Comparison of ENCODE assay signal across 20 mouse cellular contexts in the genomic region with DNA sequence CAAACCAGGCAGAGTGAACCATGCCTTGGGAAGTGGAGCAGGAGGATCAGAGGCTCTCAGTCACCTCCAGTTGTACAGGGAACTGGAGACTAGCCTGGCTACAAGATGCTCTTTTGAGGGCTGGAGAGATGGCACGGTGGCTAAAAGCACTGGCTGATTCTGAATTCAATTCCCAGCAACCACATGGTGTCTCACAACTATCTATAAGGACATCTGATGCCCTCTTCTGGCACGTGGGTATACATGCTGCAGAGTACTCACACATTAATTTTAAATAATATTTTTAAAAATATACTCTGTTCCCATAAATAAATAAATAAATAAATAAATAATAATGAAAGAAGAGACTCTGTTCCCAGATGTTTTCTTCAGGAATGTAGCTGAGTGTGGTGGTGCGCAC. TPM values are rescaled to one million over a fixed set of nuclear protein-coding genes. Genes with fewer than 3 reads are reported as not detected.
DNase-seq lines count a peak whose midpoint lies in the region; ATAC-seq and TF ChIP-seq lines count a peak whose summit lies in the region.
"Had no signal": no experiment of that assay in that cellular context is flagged by ENCODE, and none has a peak within 500 bp of the region (broad histone marks: within the 10 kb centered on the region; RNA-seq: fewer than 3 reads in every experiment).

No protein-coding gene starts in this region.

- peak; percentile 19; the same call in 1 of the 2 replicates for TF ChIP-seq CTCF in heart, adult 2 months (IDR thresholded peaks at IDR 0.05)
- TF ChIP-seq CTCF in lung, embryonic 14.5 days (IDR thresholded peaks at IDR 0.05; ENCODE audit: low read depth), result peak; percentile 34; the same call in 1 of the 2 replicates
- no peak for TF ChIP-seq CTCF in lung, adult 2 months (IDR thresholded peaks at IDR 0.05; ENCODE audit: insufficient read depth, low read length)
- TF ChIP-seq CTCF in CH12.LX (conservative IDR thresholded peaks at IDR 0.05 in 1 of 2, IDR thresholded peaks at IDR 0.05 in 1 of 2; ENCODE audit: low read depth in 2 of 2, low read length in 2 of 2), result peak in 1 of 2 experiments; percentile 66; a peak in 2 of 4 replicates

- no peak overlapping the region for H3K27ac ChIP-seq in heart, adult 2 months
- no peak overlapping the region for H3K27ac ChIP-seq in heart, embryonic 12.5 days (ENCODE audit: poor library complexity, severe bottlenecking)
- no peak overlapping the region for H3K27ac ChIP-seq in lung, embryonic 14.5 days (ENCODE audit: low read depth)
- H3K27ac ChIP-seq in CH12.LX (ENCODE audit: insufficient read depth, low read depth), result no peak overlapping the region
- H3K27ac ChIP-seq: forebrain, embryonic 12.5 days; heart, embryonic 15.5 days; hindbrain, embryonic 10.5 days; liver, embryonic 15.5 days; macrophage; midbrain, embryonic 12.5 days had no signal

- peak; percentile 48 for TF ChIP-seq RAD21 in CH12.LX (IDR thresholded peaks at IDR 0.05; ENCODE audit: low read depth, low read length)

- dilution Hi-C loops in CH12.LX (cut with MboI; ENCODE audit: extremely low pct_ligation_motif_present, extremely low pct_unique_long_range_greater_than_20kb, low sequenced_read_pairs), result no loop called here

- DNase-seq in heart, adult 2 months, result no peak
- peak; percentile 35 for DNase-seq in lung, embryonic 14.5 days
- no peak for DNase-seq in lung, adult 2 months
- DNase-seq in CH12.LX (ENCODE audit: extremely low read depth), result no peak
- peak; percentile 35 for DNase-seq in embryo, embryonic 10.5 days (ENCODE audit: low spot score)
- no peak for DNase-seq in thymus, postnatal 14 days
- DNase-seq: cerebellum, adult 9-11 months; kidney, postnatal 10 days; thymus, adult 18-20 months had no signal

- H3K9ac ChIP-seq in heart, adult 2 months (ENCODE audit: low read depth, low read length), result no peak overlapping the region
- H3K9ac ChIP-seq in heart, embryonic 12.5 days, result no peak overlapping the region
- H3K9ac ChIP-seq in lung, embryonic 14.5 days, result no peak overlapping the region
- H3K9ac ChIP-seq in CH12.LX (ENCODE audit: insufficient read depth, low read depth), result no peak overlapping the region
- H3K9ac ChIP-seq: forebrain, embryonic 12.5 days; heart, embryonic 15.5 days; liver, embryonic 15.5 days; midbrain, embryonic 12.5 days had no signal

- H3K27me3 ChIP-seq in heart, adult 2 months (ENCODE audit: control insufficient read depth, insufficient read depth, low read length), result no peaks in the 10 kb centered on the region
- peaks cover 11% of the 10 kb centered on the region; the same call in 1 of the 2 replicates for H3K27me3 ChIP-seq in heart, embryonic 12.5 days (replicated peaks)
- 0 out of 2 replicates have a peak, but pooled peaks cover 3% of the 10 kb centered on the region for H3K27me3 ChIP-seq in lung, embryonic 14.5 days (ENCODE audit: insufficient read depth, low read length)
- H3K27me3 ChIP-seq in CH12.LX (replicated peaks), result no peaks in the 10 kb centered on the region
- H3K27me3 ChIP-seq: forebrain, embryonic 12.5 days; liver, embryonic 15.5 days had no signal

- TF ChIP-seq EP300 in heart, adult 2 months (IDR thresholded peaks at IDR 0.05; ENCODE audit: insufficient read depth, low read depth, low read length), result no peak
- no peak for TF ChIP-seq EP300 in CH12.LX (IDR thresholded peaks at IDR 0.05; ENCODE audit: low read length)

- no peaks in the 10 kb centered on the region for H3K4me1 ChIP-seq in heart, adult 2 months (ENCODE audit: control insufficient read depth, insufficient read depth, low read length)
- no peaks in the 10 kb centered on the region for H3K4me1 ChIP-seq in heart, embryonic 12.5 days (replicated peaks)
- H3K4me1 ChIP-seq in lung, embryonic 14.5 days (ENCODE audit: insufficient read depth), result no peaks in the 10 kb centered on the region
- H3K4me1 ChIP-seq in lung, adult 2 months (ENCODE audit: control insufficient read depth, insufficient read depth, low read length), result no peaks in the 10 kb centered on the region
- peaks cover 0 to 13% of the 10 kb centered on the region in 2 experiments; a peak in 2 of 4 replicates for H3K4me1 ChIP-seq in CH12.LX (ENCODE audit: control insufficient read depth in 1 of 2, insufficient read depth in 2 of 2)
- H3K4me1 ChIP-seq: forebrain, embryonic 12.5 days; heart, embryonic 15.5 days; hindbrain, embryonic 10.5 days; liver, embryonic 15.5 days; midbrain, embryonic 12.5 days had no signal

- intact Hi-C loops in heart, adult 2 months (cut with DNase I), result no loop called here

- no peak for ATAC-seq in heart, embryonic 12.5 days (ENCODE audit: insufficient number of reproducible peaks, low FRiP score)
- ATAC-seq in lung, embryonic 14.5 days (ENCODE audit: insufficient read depth), result no peak
- no peak for ATAC-seq in CD4-positive, CD25-positive, alpha-beta regulatory T cell, adult 4 months

- in situ Hi-C loops in CH12.LX (cut with MboI; ENCODE audit: low pct_ligation_motif_present, low pct_unique_long_range_greater_than_20kb, low sequenced_read_pairs), result no loop called here

- no peak overlapping the region for H3K4me2 ChIP-seq in heart, embryonic 12.5 days
- no peak overlapping the region for H3K4me2 ChIP-seq in lung, embryonic 14.5 days
- no peak overlapping the region for H3K4me2 ChIP-seq in CH12.LX (ENCODE audit: insufficient read depth, low read depth, poor library complexity, severe bottlenecking)
- H3K4me2 ChIP-seq: forebrain, embryonic 12.5 days; heart, embryonic 15.5 days; liver, embryonic 15.5 days; midbrain, embryonic 12.5 days had no signal

- 61% methylated on average over 3 of the region's 3 CpGs for WGBS in heart, adult 2 months
- 50% methylated on average over 3 of the region's 3 CpGs for WGBS in heart, embryonic 12.5 days
- WGBS in lung, embryonic 14.5 days, result 57% methylated on average over 3 of the region's 3 CpGs
- 50% methylated on average over 3 of the region's 3 CpGs for WGBS in lung, adult 2 months

- no peak overlapping the region for H3K4me3 ChIP-seq in heart, adult 2 months
- H3K4me3 ChIP-seq in heart, embryonic 12.5 days, result no peak overlapping the region
- H3K4me3 ChIP-seq in lung, embryonic 14.5 days (ENCODE audit: low read depth, low read length), result no peak overlapping the region
- H3K4me3 ChIP-seq in lung, adult 2 months (replicated peaks; ENCODE audit: extremely low read depth, low read depth, low read length), result no peak overlapping the region
- H3K4me3 ChIP-seq in CH12.LX (replicated peaks in 1 of 3; ENCODE audit: low read depth in 2 of 3, low read length in 2 of 3, poor library complexity in 1 of 3), result no peak overlapping the region
- H3K4me3 ChIP-seq: forebrain, embryonic 12.5 days; heart, embryonic 15.5 days; hindbrain, embryonic 10.5 days; liver, embryonic 15.5 days; midbrain, embryonic 12.5 days had no signal

- no peaks in the 10 kb centered on the region for H3K79me2 ChIP-seq in heart, adult 2 months (replicated peaks; ENCODE audit: control insufficient read depth, insufficient read depth, low read length)
- no peaks in the 10 kb centered on the region for H3K79me2 ChIP-seq in CH12.LX (replicated peaks; ENCODE audit: control insufficient read depth, extremely low read depth, insufficient read depth, poor library complexity, severe bottlenecking)

- TF ChIP-seq POLR2A in heart, adult 2 months (IDR thresholded peaks at IDR 0.05; ENCODE audit: insufficient read depth, low read depth, low read length), result no peak
- TF ChIP-seq POLR2A in lung, adult 2 months (IDR thresholded peaks at IDR 0.05; ENCODE audit: borderline replicate concordance, extremely low read depth, low read depth, low read length), result no peak
- TF ChIP-seq POLR2A in CH12.LX (IDR thresholded peaks at IDR 0.05; ENCODE audit: low read depth, low read length), result no peak

- H3K36me3 ChIP-seq in heart, adult 2 months (ENCODE audit: control insufficient read depth, insufficient read depth, low read length), result no peaks in the 10 kb centered on the region
- no peaks in the 10 kb centered on the region for H3K36me3 ChIP-seq in heart, embryonic 12.5 days
- H3K36me3 ChIP-seq in lung, embryonic 14.5 days (ENCODE audit: insufficient read depth), result no peaks in the 10 kb centered on the region
- H3K36me3 ChIP-seq in CH12.LX (replicated peaks in 1 of 2; ENCODE audit: control insufficient read depth in 1 of 2, insufficient read depth in 1 of 2, low read length in 1 of 2), result no peaks in the 10 kb centered on the region
- H3K36me3 ChIP-seq: forebrain, embryonic 12.5 days; heart, embryonic 15.5 days; hindbrain, embryonic 10.5 days; liver, embryonic 15.5 days; midbrain, embryonic 12.5 days had no signal

- 0 out of 2 replicates have a peak, but pooled peaks cover 3% of the 10 kb centered on the region for H3K9me3 ChIP-seq in heart, embryonic 12.5 days (replicated peaks)
- no peaks in the 10 kb centered on the region for H3K9me3 ChIP-seq in lung, embryonic 14.5 days (ENCODE audit: low read depth, low read length)
- H3K9me3 ChIP-seq in CH12.LX (replicated peaks; ENCODE audit: low read length), result no peaks in the 10 kb centered on the region
- H3K9me3 ChIP-seq: forebrain, embryonic 12.5 days; heart, embryonic 15.5 days; hindbrain, embryonic 10.5 days; liver, embryonic 15.5 days; midbrain, embryonic 12.5 days had no signal

RNA-seq across cellular contexts. Expression of a gene that starts 25.9 kb away (rescaled TPM):
- 10 to 100 TPM; 15.5 to 15.7 TPM for total RNA-seq in heart, adult 2 months (2021)
- polyA plus RNA-seq in heart, adult 2 months (2012; rRNA removed), result 14.7 and 15.4 TPM in 2 replicates
- polyA plus RNA-seq in heart, embryonic 12.5 days (2016; fragmentation: Nextera tagmentation; extraction: Ambion mirVana), result 25.1 and 25.3 TPM in 2 replicates
- polyA plus RNA-seq in lung, embryonic 14.5 days (2014; fragmentation: Nextera tagmentation; extraction: Ambion mirVana), result 34.7 and 39.0 TPM in 2 replicates
- polyA plus RNA-seq in lung, adult 2 months (2012; rRNA removed), result 25.4 and 27.6 TPM in 2 replicates
- 31.2 and 39.7 TPM in 2 replicates for total RNA-seq in CH12.LX (2012; rRNA removed)
- 64.6 and 65.5 TPM in 2 replicates for total RNA-seq in CH12.LX (2014; rRNA removed)
- 47.5 and 54.6 TPM in 2 replicates for polyA plus RNA-seq in CH12.LX (2012; ENCODE audit: insufficient read length, low read depth)
- 10 to 100 TPM; 22.7 to 23.5 TPM for polyA plus RNA-seq in CD4-positive, CD25-positive, alpha-beta regulatory T cell, adult 4 months (2017; shearing (Covaris generic))

RNA-seq across cellular contexts. Expression of a gene that starts 33.8 kb away (rescaled TPM):
- total RNA-seq in heart, adult 2 months (2021), result 10 to 100 TPM; 29.7 to 35.3 TPM
- 23.4 and 42.0 TPM in 2 replicates for polyA plus RNA-seq in heart, adult 2 months (2012; rRNA removed)
- 58.0 and 62.1 TPM in 2 replicates for polyA plus RNA-seq in heart, embryonic 12.5 days (2016; fragmentation: Nextera tagmentation; extraction: Ambion mirVana)
- polyA plus RNA-seq in lung, embryonic 14.5 days (2014; fragmentation: Nextera tagmentation; extraction: Ambion mirVana), result 71.6 and 79.2 TPM in 2 replicates
- polyA plus RNA-seq in lung, adult 2 months (2012; rRNA removed), result 36.2 and 37.7 TPM in 2 replicates
- total RNA-seq in CH12.LX (2012; rRNA removed) (79.1 and 79.8 TPM in 2 replicates), CH12.LX (2014; rRNA removed) (57.3 and 58.3 TPM in 2 replicates)
- polyA plus RNA-seq in CH12.LX (2012; ENCODE audit: insufficient read length, low read depth), result 67.0 and 82.9 TPM in 2 replicates
- polyA plus RNA-seq in CD4-positive, CD25-positive, alpha-beta regulatory T cell, adult 4 months (2017; shearing (Covaris generic)), result 10 to 100 TPM; 11.0 to 13.1 TPM

RNA-seq across cellular contexts. Expression of a gene that starts 42.4 kb away (rescaled TPM):
- total RNA-seq in heart, adult 2 months (2021), result under 1 TPM in 1 of 2 experiments, not detected in 1; 0.29 TPM
- polyA plus RNA-seq in heart, adult 2 months (2012; rRNA removed), result 0.29 and 0.57 TPM in 2 replicates
- 34.0 and 36.8 TPM in 2 replicates for polyA plus RNA-seq in heart, embryonic 12.5 days (2016; fragmentation: Nextera tagmentation; extraction: Ambion mirVana)
- 24.2 and 29.0 TPM in 2 replicates for polyA plus RNA-seq in lung, embryonic 14.5 days (2014; fragmentation: Nextera tagmentation; extraction: Ambion mirVana)
- 1.6 TPM in 2 replicates for polyA plus RNA-seq in lung, adult 2 months (2012; rRNA removed)
- total RNA-seq in CH12.LX (2012; rRNA removed), result 1.9 and 2.0 TPM in 2 replicates
- total RNA-seq in CH12.LX (2014; rRNA removed), result 0.56 and 0.57 TPM in 2 replicates
- 0.87 and 2.1 TPM in 2 replicates for polyA plus RNA-seq in CH12.LX (2012; ENCODE audit: insufficient read length, low read depth)
- polyA plus RNA-seq in CD4-positive, CD25-positive, alpha-beta regulatory T cell, adult 4 months (2017; shearing (Covaris generic)), result 1 to 10 TPM in 1 of 2 experiments, under 1 TPM in 1; 0.40 to 2.3 TPM

RNA-seq across cellular contexts. Expression of a gene that starts 55.4 kb away (rescaled TPM):
- not detected for total RNA-seq in heart, adult 2 months (2021)
- 0.09 TPM in 1 of 2 replicates, not detected in the other for polyA plus RNA-seq in heart, adult 2 months (2012; rRNA removed)
- 0.80 and 0.94 TPM in 2 replicates for polyA plus RNA-seq in heart, embryonic 12.5 days (2016; fragmentation: Nextera tagmentation; extraction: Ambion mirVana)
- 2.6 and 3.0 TPM in 2 replicates for polyA plus RNA-seq in lung, embryonic 14.5 days (2014; fragmentation: Nextera tagmentation; extraction: Ambion mirVana)
- not detected in 2 replicates for polyA plus RNA-seq in lung, adult 2 months (2012; rRNA removed)
- total RNA-seq in CH12.LX (2012; rRNA removed) (not detected in 2 replicates), CH12.LX (2014; rRNA removed) (not detected in 2 replicates)
- polyA plus RNA-seq in CH12.LX (2012; ENCODE audit: insufficient read length, low read depth), result not detected in 2 replicates
- not detected for polyA plus RNA-seq in CD4-positive, CD25-positive, alpha-beta regulatory T cell, adult 4 months (2017; shearing (Covaris generic))
- total RNA-seq: adrenal gland, adult 18-20 months; granulocyte monocyte progenitor cell, adult 5-6 weeks had no signal
- polyA plus RNA-seq: limb, embryonic 11.5 days; macrophage had no signal

Comparison
In these comparisons a context has a peak if more than half of its experiments do, and no peak if none do; other contexts are left out.
1. DNase-seq: peak in lung, embryonic 14.5 days (single experiment) and embryo, embryonic 10.5 days (single experiment); none in heart, adult 2 months (0 of 2), lung, adult 2 months (single experiment), CH12.LX (single experiment) and thymus, postnatal 14 days (single experiment).